Mouse (Mus musculus): ENCODE data around the gene Cope. TPM values are rescaled to one million over a fixed set of nuclear protein-coding genes. Genes with fewer than 3 reads are reported as not detected.
A peak's percentile ranks its signal among the peaks of the same experiment; 100 is the strongest.

Cope gene
- total RNA-seq (2022): 100 to 1,000 TPM; 123 to 154 (median 139) TPM

- peak; percentile 92 to 96 for DNase-seq (ENCODE audit: low spot score in 2 of 2)
Observed at GRCm38 (mm10) chr8:70302358-70302890, at the start of gene Cope, which contains the start of gene Ddx49. TSS of gene Cope (plus strand) at chr8:70302518. TSS of gene Ddx49 (minus strand) at chr8:70302489.

- DNase-seq (ENCODE audit: low spot score in 2 of 2): no peak
Observed at GRCm38 (mm10) chr8:70254628-70255027, 47.7 kb upstream of the Cope start.

- DNase-seq (ENCODE audit: low spot score in 2 of 2): no peak
Observed at GRCm38 (mm10) chr8:70257456-70257855, 44.9 kb upstream of the Cope start.

- DNase-seq (ENCODE audit: low spot score in 2 of 2): no peak
Observed at GRCm38 (mm10) chr8:70258600-70258999, 43.7 kb upstream of the Cope start.

GRCm38 (mm10) chr8:70259043-70259442 lies 43.3 kb upstream of the Cope start:
- DNase-seq (ENCODE audit: low spot score in 2 of 2): no peak

GRCm38 (mm10) chr8:70267674-70268073 lies 34.6 kb upstream of the Cope start:
- DNase-seq (ENCODE audit: low spot score in 2 of 2): no peak

- DNase-seq (ENCODE audit: low spot score in 2 of 2): no peak
Observed at GRCm38 (mm10) chr8:70268311-70268710, 34.0 kb upstream of the Cope start.

GRCm38 (mm10) chr8:70268799-70269565 lies 33.3 kb upstream of the Cope start:
- peak in 1 of 2 experiments; percentile 12 for DNase-seq (ENCODE audit: low spot score in 2 of 2)

GRCm38 (mm10) chr8:70272949-70273348 lies 29.4 kb upstream of the Cope start:
- DNase-seq (ENCODE audit: low spot score in 2 of 2): no peak

GRCm38 (mm10) chr8:70274350-70274749 lies 28.0 kb upstream of the Cope start:
- no peak for DNase-seq (ENCODE audit: low spot score in 2 of 2)

GRCm38 (mm10) chr8:70276476-70276875 lies 25.8 kb upstream of the Cope start:
- no peak for DNase-seq (ENCODE audit: low spot score in 2 of 2)

- DNase-seq (ENCODE audit: low spot score in 2 of 2): peak; percentile 13 to 38
Observed at GRCm38 (mm10) chr8:70278175-70278574, 24.1 kb upstream of the Cope start.

- DNase-seq (ENCODE audit: low spot score in 2 of 2): no peak
Observed at GRCm38 (mm10) chr8:70279266-70279665, 23.1 kb upstream of the Cope start.

- DNase-seq (ENCODE audit: low spot score in 2 of 2): no peak
Observed at GRCm38 (mm10) chr8:70281001-70281400, 21.3 kb upstream of the Cope start.

- peak; percentile 49 to 71 for DNase-seq (ENCODE audit: low spot score in 2 of 2)
Observed at GRCm38 (mm10) chr8:70282603-70283135, 19.6 kb upstream of the Cope start, which contains the start of gene Homer3. TSS of gene Homer3 (plus strand) at chr8:70282827.

GRCm38 (mm10) chr8:70283136-70284077 lies 18.9 kb upstream of the Cope start:
- no peak for DNase-seq (ENCODE audit: low spot score in 2 of 2)

- DNase-seq (ENCODE audit: low spot score in 2 of 2): no peak
Observed at GRCm38 (mm10) chr8:70284421-70284820, 17.9 kb upstream of the Cope start.

- no peak for DNase-seq (ENCODE audit: low spot score in 2 of 2)
Observed at GRCm38 (mm10) chr8:70285304-70285703, 17.0 kb upstream of the Cope start.

- no peak for DNase-seq (ENCODE audit: low spot score in 2 of 2)
Observed at GRCm38 (mm10) chr8:70286737-70287136, 15.6 kb upstream of the Cope start.

- no peak for DNase-seq (ENCODE audit: low spot score in 2 of 2)
Observed at GRCm38 (mm10) chr8:70293988-70294405, 8.3 kb upstream of the Cope start.

- DNase-seq (ENCODE audit: low spot score in 2 of 2): no peak
Observed at GRCm38 (mm10) chr8:70300881-70301280, 1.4 kb upstream of the Cope start.
